Mouse (Mus musculus) regulatory T cell (primary cell): ENCODE data around the gene Rdm1.
"Not testable (repeated sequence)": the region's sequence is repeated elsewhere in the genome, so short reads cannot be mapped to it uniquely, and the experiment has no call there.

Source experiments
- in situ Hi-C: fragments of 300-600 bp; cut with MboI, MseI; formaldehyde crosslinking; loops from one replicate; pipeline ENCODE4 v1.15.1; 2025; ENCODE audit warnings: high pct_unique_total_duplicates

Rdm1 gene

GRCm38 (mm10) chr11:101657886-101658750 is 31.1 kb downstream of the Rdm1 start:
- in situ Hi-C loops: not testable (repeated sequence)

DNA sequence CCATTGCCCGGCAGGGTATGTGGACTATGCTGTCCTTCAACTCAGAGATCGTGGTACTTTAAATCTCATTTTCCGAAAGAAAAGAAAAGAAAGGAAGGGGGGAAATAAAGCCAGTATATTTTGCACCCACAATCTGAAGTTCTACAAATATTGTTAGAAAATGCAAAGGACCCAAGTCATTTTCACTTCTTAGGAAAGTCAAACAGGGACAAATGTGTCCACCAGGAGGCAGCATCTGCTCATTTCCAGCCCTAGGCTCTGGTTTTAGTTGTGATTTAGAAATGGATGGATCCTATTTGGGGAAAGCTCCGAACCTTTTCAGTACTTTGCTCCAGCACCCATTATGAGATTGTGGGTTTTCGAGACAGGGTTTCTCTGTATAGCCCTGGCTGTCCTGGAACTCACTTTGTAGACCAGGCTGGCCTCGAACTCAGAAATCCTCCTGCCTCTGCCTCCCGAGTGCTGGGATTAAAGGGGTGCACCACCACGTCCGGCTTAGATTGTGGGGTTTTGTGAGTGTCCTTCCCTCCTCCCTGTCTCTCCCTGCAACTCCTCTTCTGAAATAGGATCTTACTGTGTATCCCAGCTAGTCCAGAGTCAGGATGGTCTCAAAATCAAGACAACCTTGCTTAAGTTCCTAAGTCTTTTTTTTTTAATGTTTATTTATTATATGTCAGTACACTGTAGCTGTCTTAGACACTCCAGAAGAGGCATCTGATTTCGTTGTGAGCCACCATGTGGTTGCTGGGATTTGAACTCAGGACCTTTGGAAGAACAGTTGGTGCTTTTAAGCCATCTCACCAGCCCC is 32.0 kb downstream of the Rdm1 start:
- in situ Hi-C loops: no loop called here

- in situ Hi-C loops: loop anchor here (5.0 kb wide), 1 partner anchor 71 kb away; the partner anchor contains the start of gene Dhx8
These were observed 34.2 kb downstream of the Rdm1 start for GRCm38 (mm10) chr11:101661191-101661590.

DNA sequence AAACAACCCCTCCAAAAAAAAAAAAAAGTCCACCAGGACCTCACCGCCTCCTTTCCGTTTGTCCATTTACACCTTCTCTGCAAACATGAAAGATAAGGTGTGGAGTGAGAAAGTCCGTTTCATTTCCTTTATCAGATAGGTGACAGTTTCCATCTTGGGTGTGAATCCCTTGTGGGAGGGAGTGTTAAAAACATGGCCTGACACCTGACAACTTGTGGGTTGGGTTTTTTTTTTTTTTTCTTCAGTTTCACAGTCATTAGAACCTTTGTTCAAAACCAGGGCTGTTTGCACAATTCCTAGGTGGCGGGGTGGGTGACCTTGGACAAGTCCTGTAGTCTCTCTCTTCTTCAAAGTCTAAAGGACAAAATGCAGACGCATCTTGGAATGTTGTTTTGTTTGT is 34.8 kb downstream of the Rdm1 start:
- in situ Hi-C loops: loop anchor here (5.0 kb wide), 1 partner anchor 71 kb away; the partner anchor contains the start of gene Dhx8

DNA sequence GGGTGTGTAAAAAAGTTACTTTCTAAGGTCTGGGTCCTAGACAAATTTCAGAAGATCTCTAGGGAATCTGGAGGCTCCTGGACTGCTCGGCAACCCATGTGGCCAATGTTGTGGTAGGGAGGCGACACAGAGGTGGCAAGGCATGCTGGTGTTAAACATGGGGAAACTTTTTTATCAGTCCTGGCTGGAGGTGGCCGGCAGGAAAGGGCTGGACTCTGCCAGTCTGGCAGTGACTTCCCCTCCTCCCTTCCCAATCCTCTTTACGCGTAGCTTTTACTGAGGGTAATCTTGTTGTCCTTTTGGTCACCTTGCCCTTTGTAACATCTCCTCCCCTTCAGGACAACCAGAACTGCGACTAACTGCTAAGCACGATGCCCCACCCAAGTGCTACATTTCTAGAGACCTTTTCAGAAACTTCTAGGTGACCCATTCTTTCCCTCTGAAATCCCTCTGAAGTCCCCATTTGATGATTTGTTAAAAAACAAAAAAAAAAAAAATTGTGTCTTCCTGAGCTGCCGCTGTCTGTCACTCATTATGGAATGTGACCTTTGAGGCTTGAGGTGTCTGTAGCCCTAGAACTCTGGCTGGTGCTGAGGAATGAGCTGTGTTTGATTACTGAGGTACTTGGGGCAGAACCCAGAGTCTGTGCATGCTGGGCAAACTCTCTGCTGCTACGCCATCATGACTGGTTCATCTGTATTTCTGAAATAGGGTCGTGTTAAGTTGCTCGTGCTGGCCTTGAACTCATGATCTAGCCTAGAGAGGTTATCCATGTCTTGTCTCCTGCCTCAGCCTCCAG is 36.4 kb downstream of the Rdm1 start:
- in situ Hi-C loops: loop anchor here (5.0 kb wide), 1 partner anchor 69 kb away; the partner anchor contains the start of gene Dhx8

DNA sequence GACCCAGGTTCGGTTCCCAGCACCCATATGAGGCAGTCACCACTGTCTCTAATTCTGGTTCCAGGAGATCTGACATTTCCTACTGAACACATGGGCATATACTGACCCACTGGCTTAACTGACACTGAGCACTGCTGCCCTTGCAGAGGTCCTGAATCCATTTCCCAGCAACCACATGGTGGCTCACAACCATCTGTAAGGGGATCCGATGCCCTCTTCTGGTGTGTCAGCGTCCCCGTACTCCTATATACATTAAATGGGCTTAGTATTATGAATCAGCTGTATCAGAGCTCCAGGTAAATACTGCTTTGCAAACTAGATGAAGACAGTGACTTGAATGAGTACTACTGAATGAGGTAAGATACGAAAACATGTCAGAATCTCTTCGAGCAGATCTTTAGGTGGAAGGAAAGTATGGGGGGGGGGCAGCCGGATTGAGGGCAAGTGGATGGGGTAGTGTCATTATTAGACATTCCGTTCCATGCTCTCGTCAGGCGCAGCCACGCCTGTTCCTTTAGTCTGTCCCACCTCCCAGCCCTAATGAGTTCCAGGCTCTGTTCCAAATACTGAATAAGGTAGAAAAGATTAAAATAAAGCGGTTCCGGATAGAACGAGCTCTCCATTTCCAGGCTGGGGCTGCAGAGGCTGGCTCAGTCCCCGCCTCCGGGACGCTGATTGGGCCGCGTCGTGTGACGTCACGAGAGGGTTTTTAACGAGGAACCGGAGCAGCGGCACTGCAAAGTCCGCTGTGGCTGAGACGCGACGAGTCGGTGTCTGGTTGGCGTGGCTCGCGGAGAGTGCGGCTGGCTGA is 38.0 kb downstream of the Rdm1 start, which contains the start of gene Arl4d:
Arl4d (plus strand) TSS at position 717 of the 811 bp plus-strand sequence.
- in situ Hi-C loops: loop anchor here (5.0 kb wide), 1 partner anchor 67 kb away; the partner anchor contains the start of gene Dhx8

DNA sequence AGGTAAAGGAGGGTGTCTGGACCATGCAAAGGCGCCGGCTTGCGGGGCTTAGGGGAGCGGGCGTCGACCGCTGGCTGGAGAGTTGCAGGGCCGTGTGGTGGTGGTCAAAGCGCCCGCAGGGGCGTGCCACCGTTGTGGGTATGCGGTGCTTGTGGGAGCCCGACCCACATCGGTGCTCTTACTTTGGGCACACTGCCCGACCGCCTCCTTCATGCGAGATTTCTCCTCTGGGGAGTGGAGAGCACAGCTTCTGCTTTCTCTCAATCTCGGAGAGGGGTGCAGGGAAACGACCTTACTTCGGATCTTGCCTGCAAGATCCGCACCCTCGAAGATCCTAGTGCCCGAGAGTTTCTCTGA is 38.6 kb downstream of the Rdm1 start:
- in situ Hi-C loops: no loop called here

DNA sequence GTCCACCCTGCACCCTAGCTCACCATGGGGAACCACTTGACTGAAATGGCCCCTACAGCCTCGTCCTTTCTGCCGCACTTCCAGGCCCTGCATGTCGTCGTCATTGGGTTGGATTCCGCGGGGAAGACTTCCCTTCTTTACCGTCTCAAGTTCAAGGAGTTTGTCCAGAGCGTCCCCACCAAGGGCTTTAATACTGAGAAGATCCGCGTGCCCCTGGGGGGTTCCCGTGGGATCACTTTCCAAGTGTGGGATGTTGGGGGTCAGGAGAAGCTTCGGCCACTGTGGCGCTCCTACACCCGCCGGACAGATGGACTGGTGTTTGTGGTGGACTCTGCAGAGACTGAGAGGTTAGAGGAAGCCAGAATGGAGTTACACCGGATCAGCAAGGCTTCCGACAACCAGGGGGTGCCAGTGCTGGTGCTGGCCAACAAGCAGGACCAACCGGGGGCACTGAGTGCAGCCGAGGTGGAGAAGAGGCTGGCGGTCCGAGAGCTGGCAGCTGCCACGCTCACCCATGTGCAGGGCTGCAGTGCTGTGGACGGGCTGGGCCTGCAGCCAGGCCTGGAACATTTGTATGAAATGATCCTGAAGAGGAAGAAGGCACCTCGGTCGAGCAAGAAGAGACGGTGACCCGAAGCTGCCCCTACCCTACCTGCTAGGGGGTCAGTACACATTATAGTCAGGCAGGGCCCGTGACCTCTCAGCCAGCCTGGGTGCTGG is 39.8 kb downstream of the Rdm1 start:
- in situ Hi-C loops: no loop called here

- in situ Hi-C loops: no loop called here
These were observed 41.0 kb downstream of the Rdm1 start for GRCm38 (mm10) chr11:101667871-101668532.

- in situ Hi-C loops: no loop called here
These were observed 41.7 kb downstream of the Rdm1 start for GRCm38 (mm10) chr11:101668546-101669261.

DNA sequence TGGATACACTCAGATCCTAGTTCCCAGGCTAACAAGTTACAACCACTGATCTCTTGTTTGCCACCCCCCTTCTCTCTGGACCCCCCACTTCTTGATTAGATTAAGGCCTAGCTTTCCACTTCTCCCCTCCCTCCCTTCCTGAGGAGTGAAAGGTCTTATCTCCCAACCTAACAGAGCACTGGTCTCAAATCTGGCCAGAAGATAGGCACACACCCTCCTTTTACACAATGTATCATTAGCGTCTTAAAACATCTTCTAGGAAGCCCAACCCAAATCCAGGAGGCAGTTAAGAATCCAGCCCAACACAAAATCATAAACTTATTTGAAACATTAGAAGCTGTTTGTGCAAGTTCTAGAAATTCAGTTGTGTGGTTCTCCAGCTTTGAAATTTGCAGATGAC is 43.3 kb downstream of the Rdm1 start:
- in situ Hi-C loops: no loop called here

GRCm38 (mm10) chr11:101671255-101671654 is 44.3 kb downstream of the Rdm1 start:
- in situ Hi-C loops: no loop called here

DNA sequence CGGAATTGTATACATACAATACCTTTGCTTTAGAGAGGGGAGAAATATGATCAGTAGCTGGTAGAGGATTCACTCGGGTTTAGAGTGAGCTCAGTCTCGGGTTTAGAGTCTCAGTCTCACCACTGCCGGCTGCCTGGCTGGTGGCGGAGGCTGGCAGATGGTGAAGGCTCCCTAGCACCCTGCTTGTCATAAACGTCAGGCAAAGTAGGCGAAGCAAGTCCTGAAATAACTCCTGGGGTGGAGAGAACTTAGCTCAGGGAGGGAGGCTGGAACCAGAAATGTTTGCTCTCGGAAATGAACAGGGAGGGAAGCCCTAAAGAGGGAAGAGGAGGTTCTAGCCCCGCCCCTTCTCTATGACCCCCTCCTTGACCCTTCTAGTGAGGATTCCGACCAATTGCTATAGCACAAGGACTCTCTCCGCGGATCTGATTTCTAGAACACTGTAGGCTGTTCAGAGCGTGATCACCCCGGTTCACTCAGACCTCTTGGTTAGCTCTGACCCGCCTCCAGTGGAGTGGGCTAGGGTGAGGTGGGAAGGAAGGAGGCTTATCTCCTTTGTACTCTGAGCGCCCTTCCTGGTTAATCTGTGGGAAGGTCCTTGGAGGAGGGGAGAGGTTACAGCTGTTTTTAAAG is 46.1 kb downstream of the Rdm1 start:
- in situ Hi-C loops: no loop called here

GRCm38 (mm10) chr11:101674106-101674505 is 47.1 kb downstream of the Rdm1 start:
- in situ Hi-C loops: no loop called here

DNA sequence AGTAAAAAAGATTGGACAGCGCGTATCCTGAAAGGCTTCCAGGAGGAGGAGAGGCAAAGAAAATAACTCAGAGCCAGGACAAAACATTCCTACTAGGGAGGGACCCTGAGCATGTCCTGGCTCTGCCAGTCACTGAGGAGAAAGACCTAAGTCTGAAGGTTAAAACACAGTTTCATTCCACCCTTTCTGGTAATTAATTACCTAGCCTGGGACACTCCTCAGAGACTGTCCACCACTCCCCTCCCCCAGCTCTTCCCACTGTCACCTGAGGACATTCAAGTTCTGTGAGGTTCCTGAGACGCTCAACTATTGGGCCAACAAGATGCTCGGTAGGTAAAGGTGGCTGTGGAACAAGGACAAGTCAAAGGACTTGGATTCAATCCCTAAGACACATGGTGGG is 48.4 kb downstream of the Rdm1 start:
- in situ Hi-C loops: no loop called here

DNA sequence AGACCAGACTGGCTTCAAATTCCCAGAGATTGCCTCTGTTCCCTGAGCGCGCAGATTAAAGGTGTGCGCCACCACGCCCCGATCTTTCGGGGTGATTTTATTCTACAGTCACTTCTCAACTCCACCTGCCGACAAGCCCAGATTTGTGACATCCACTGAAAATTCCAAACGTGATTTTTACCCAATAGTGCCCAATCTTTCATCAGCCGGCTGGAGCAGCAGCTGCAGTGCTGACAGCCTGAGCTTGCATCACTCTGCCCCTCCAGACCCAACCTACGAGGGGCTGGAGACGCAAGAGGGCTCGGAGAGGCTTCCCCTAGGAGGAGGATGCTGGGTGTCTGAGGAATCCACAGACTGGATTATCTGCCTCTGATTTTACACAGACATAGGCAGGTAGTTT is 50.7 kb downstream of the Rdm1 start:
- in situ Hi-C loops: no loop called here

- in situ Hi-C loops: no loop called here
These were observed 51.8 kb downstream of the Rdm1 start for GRCm38 (mm10) chr11:101678770-101679169.

GRCm38 (mm10) chr11:101679907-101680306 is 52.9 kb downstream of the Rdm1 start:
- in situ Hi-C loops: no loop called here
